Mouse (Mus musculus) E14TG2a.4 (cell line): Measurements from ENCODE around the gene Sestd1.

Experiments used
- CTCF ChIP-seq: conservative IDR thresholded peaks from 2 replicates; pipeline ENCODE4 v1.5.1; 2014; ENCODE audit warnings: low read length
- POU5F1 ChIP-seq: IDR thresholded peaks from 2 replicates; pipeline ENCODE4 v1.6.1; 2014; ENCODE audit warnings: low read length, borderline replicate concordance

DNA sequence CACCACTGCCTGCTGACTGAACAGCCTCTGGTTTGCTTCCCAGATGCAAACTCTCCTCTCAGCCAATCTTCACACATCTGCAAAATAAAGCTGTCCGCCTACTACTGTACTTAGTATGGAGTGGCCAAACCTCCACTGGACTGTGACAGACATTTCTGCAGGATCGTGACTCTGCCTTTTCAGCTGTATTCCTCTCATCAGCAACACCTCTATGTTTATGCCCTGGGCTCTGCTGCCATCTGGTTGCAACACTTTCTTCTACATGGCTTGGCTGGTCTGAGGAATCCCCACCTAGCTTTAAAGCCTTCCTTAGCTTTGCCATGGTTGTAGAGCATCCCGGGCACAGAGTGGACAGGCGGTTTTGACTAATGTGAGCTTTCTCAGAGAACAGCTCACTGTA is 20.3 kb downstream of the Sestd1 start:
- TF ChIP-seq CTCF (no peak), POU5F1 (no peak)
